Mouse (Mus musculus) spleen, embryonic (tissue): Measurements from ENCODE around the gene Fam149b.

Experiments used
- CTCF ChIA-PET: fragments of 350-600 bp; sonication (Branson Sonifier 250); formaldehyde crosslinking; loops from one replicate; lab custom pipeline; 2022; lab: Charles Lee

Gene Fam149b

GRCm38 (mm10) chr14:20347991-20348541 is at the start of gene Fam149b, which contains the start of gene Ecd:
Gene Fam149b (plus strand): TSS chr14:20348162.
Gene Ecd (minus strand): TSS chr14:20348121.
- CTCF ChIA-PET = interaction anchor here (0.6 to 1.2 kb wide), 4 partner anchors 9 to 264 kb away, joined by 3 to 13 read pairs (median 3); partner anchors contain the start of gene Mrps16

DNA sequence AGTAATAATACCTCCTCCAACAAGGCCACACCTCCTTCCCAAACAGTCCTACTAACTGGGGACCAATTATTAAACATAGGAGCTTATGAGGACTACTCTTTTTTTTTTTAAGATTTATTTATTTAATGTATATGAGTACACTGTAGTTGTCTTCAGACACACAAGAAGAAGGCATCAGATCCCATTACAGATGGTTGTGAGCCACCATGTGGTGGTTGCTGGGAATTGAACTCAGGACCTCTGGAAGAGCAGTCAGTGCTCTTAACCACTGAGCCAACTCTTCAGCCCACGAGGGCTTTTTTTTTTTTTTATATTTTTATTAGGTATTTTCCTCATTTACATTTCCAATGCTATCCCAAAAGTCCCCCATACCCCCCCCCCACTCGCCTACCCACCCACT is 42.9 kb upstream of the Fam149b start:
- CTCF ChIA-PET = interaction anchor here (0.7 kb wide), 1 partner anchor 115 kb away, joined by 3 read pairs; no protein-coding TSS in a partner anchor

GRCm38 (mm10) chr14:20315137-20315536 is 32.8 kb upstream of the Fam149b start:
- CTCF ChIA-PET = no interaction called here

DNA sequence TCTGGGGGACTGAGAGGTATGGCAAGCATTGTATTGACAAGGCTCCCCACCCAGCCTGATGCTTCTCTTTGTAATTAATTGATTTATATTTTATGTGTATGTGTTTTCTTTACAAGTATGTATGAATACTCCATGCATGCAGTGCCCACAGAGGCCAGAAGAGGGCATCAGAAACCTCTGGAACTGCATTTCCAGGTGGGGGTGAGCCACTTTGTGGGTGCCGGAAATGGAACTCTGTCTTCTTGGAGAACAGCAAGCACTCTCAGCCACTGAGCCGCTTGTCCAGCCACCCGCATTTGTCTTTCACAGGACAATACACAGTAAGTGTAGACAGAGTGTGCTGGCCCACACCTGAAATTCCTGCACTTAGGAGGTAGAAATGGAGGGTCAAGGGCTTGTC is 28.5 kb upstream of the Fam149b start:
- CTCF ChIA-PET = no interaction called here

GRCm38 (mm10) chr14:20324196-20324595 is 23.8 kb upstream of the Fam149b start:
- CTCF ChIA-PET = no interaction called here

DNA sequence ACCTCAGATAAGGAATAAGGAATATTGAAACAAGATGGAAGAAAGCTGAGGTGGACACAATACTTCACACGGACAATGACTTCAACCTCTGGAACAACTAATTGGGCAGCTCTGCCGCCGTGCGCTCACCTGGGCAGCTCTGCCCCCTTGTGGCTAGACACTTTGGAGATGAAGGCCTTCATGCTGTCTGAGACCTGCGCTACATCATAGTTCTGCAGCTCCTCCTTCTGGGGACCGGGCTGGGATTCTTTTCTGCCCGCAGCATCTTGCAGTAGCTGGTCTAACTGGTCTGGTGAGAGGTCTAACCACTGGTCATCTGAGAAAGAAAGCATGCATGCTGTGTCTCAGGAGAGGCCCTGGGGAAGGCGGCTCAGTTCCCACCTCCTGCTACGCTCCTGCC is 19.5 kb upstream of the Fam149b start:
- CTCF ChIA-PET = no interaction called here

- CTCF ChIA-PET = no interaction called here
Observed at GRCm38 (mm10) chr14:20331316-20331715, 16.6 kb upstream of the Fam149b start.

GRCm38 (mm10) chr14:20339415-20339814 is 8.5 kb upstream of the Fam149b start:
- CTCF ChIA-PET = no interaction called here

DNA sequence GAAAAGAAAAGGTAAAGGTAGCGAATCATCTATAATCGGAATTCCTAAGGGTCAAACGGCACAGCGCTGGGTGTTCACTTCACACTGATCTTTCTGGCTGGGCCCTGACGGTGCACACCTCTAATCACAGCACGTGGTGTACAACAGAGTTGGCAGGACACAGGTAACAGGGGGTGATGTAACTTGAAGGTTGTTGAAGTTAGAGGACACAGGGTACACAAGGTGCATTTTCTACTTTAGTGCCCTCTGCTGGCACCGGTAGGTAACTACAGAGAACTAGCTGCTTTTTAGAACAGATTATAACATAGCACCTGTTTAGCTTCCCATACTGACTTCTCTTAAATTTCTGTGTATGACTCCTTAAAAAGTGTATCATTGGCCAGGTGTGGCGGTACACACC is 7.8 kb upstream of the Fam149b start:
- CTCF ChIA-PET = interaction anchor here (0.7 kb wide), 1 partner anchor 56 kb away, joined by 4 read pairs; no protein-coding TSS in a partner anchor

- CTCF ChIA-PET = no interaction called here
Observed at GRCm38 (mm10) chr14:20340866-20341265, 7.1 kb upstream of the Fam149b start.

GRCm38 (mm10) chr14:20345885-20346284 is 2.1 kb upstream of the Fam149b start:
- CTCF ChIA-PET = interaction anchor here (0.6 kb wide), 1 partner anchor 131 kb away, joined by 6 read pairs; no protein-coding TSS in a partner anchor

DNA sequence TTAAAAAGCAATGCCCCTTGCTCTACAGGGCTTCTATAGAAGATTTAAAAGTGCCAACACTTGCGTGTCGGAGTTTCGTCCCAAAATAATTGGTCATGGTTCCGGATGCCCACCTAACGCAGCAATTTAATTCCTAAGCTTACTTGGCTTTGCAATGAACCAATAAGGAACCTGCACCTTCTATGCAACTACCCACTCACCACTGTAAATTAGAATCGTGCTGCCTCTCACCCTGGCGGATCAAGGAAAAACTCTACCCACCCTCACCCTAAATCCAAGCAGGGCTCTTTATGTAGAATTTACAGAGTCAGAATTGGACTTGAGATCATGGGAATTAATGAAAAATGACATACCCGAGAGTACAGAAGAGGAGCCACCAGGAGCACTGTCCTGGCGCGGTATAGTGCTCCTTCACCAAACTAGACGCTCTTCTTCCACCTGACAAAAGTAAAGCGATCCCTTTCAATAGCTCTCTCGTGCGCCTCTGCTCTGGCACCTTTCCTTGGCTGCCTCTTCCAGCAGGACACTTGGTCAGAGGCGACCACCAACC is 446 bp upstream of the Fam149b start:
- CTCF ChIA-PET = interaction anchor here (0.5 to 1.2 kb wide), 5 partner anchors 9 to 264 kb away, joined by 3 to 13 read pairs (median 3); partner anchors contain the start of gene Mrps16

DNA sequence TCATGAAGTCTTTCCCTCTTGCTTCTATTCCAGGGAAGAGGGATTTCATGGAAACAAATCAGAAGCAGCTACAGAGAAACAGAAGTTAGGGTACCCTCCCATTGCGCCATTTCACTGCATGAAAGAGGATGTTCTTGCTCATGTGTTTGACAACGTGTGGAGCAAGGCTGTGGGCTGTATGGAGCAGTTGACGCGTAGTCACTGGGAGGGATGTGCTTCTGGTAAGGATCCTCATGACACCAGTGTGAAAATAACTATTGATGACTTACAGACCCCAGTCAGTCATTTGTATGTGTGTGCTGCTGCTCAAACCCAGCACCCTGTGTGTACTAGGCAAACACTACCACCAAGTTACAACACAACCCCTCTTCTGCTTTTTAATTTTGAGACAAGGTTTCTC is 15.3 kb downstream of the Fam149b start:
- CTCF ChIA-PET = no interaction called here

GRCm38 (mm10) chr14:20368271-20368670 is 20.3 kb downstream of the Fam149b start:
- CTCF ChIA-PET = no interaction called here

GRCm38 (mm10) chr14:20370798-20371197 is 22.8 kb downstream of the Fam149b start:
- CTCF ChIA-PET = interaction anchor here (0.5 kb wide), 1 partner anchor 14 kb away, joined by 3 read pairs; no protein-coding TSS in a partner anchor

DNA sequence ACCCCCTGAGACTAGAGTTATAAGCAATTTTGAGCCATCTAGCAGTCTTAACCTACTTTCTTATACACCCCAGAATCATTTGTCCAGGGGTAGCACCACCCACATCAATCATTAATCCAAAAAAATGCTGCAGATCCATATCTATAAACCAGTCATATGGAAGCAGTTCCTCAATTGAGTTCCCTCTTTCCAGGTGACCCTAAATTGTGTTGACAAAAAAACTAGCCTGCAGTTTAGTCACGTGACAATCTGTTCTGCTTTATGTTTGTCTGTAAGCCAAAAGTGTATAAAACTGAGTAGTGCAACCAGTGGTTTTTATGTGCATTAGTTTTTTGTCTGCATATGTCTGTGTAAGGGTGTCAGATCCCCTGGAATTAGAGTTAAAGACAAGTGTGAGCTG is 23.9 kb downstream of the Fam149b start:
- CTCF ChIA-PET = no interaction called here

- CTCF ChIA-PET = interaction anchor here (0.6 kb wide), 1 partner anchor 263 kb away, joined by 3 read pairs; no protein-coding TSS in a partner anchor
Observed at GRCm38 (mm10) chr14:20377112-20377521, 29.2 kb downstream of the Fam149b start.

GRCm38 (mm10) chr14:20378313-20379061 is 30.5 kb downstream of the Fam149b start:
- CTCF ChIA-PET = interaction anchor here (0.6 to 2.7 kb wide), 4 partner anchors 9 to 508 kb away, joined by 3 to 12 read pairs (median 4); no protein-coding TSS in a partner anchor

GRCm38 (mm10) chr14:20379087-20379640 is 31.2 kb downstream of the Fam149b start:
- CTCF ChIA-PET = interaction anchor here (0.6 to 3.1 kb wide), 4 partner anchors 9 to 30 kb away, joined by 3 to 12 read pairs (median 8); partner anchors contain the start of gene Mrps16

GRCm38 (mm10) chr14:20379753-20380430 is 31.9 kb downstream of the Fam149b start:
- CTCF ChIA-PET = interaction anchor here (0.6 to 3.1 kb wide), 3 partner anchors 8 to 41 kb away, joined by 3 to 12 read pairs (median 12); partner anchors contain the start of gene Mrps16
